15 mouse cellular contexts compared by ENCODE assay signal in the genomic region with DNA sequence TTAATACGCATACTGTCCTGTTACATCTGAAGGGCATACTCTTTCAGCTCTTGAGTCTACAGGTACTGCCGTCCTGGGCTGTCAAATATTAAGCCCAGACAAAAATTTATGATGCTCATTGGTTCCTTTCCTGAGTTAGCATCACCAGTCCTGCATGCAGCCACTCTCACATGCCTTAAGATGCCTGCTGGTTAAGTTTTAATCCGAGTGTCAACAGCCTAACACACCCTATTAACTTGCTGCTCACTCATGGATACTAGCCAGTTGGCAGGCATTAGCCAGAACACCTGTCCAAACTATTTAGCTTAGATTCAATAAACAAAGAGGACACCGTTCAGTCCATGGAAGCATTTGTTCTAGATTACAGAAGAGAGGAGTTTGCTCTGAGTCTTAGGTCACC.
"Had no signal": no experiment of that assay in that cellular context is flagged by ENCODE, and none has a peak within 500 bp of the region (broad histone marks: within the 10 kb centered on the region; RNA-seq: fewer than 3 reads in every experiment).

No protein-coding gene starts in this region.

- H3K36me3 ChIP-seq: limb, embryonic 12.5 days; liver, embryonic 15.5 days; midbrain, embryonic 15.5 days; neural tube, embryonic 13.5 days had no signal

- H3K9ac ChIP-seq: limb, embryonic 12.5 days; liver, embryonic 15.5 days; lung, embryonic 14.5 days; midbrain, embryonic 15.5 days; neural tube, embryonic 13.5 days had no signal

- DNase-seq: liver; lung, embryonic 14.5 days; lung, postnatal 10 days; retina, postnatal 1 day; right cerebral cortex, postnatal 4 days; spleen, adult 18-20 months; thymus, postnatal 4 days had no signal

- H3K27me3 ChIP-seq: limb, embryonic 12.5 days; liver, embryonic 15.5 days; megakaryocyte, embryonic 14.5 days; midbrain, embryonic 15.5 days; neural tube, embryonic 13.5 days had no signal

- H3K27ac ChIP-seq: hindbrain, postnatal 0 days; limb, embryonic 12.5 days; liver, embryonic 15.5 days; macrophage; midbrain, embryonic 15.5 days; neural tube, embryonic 13.5 days had no signal

- H3K4me3 ChIP-seq: limb, embryonic 12.5 days; liver, embryonic 15.5 days; megakaryocyte, embryonic 14.5 days; midbrain, embryonic 15.5 days; neural tube, embryonic 13.5 days had no signal

- ATAC-seq: hindbrain, postnatal 0 days; midbrain, embryonic 15.5 days had no signal

- H3K4me1 ChIP-seq: limb, embryonic 12.5 days; liver, embryonic 15.5 days; megakaryocyte, embryonic 14.5 days had no signal

- H3K9me3 ChIP-seq: limb, embryonic 12.5 days; liver, embryonic 15.5 days; midbrain, embryonic 15.5 days; neural tube, embryonic 13.5 days had no signal

- H3K4me2 ChIP-seq: limb, embryonic 12.5 days; liver, embryonic 15.5 days; lung, embryonic 14.5 days; midbrain, embryonic 11.5 days; midbrain, embryonic 15.5 days; neural tube, embryonic 13.5 days had no signal
